Mouse (Mus musculus): ENCODE measurements around the gene Mak. TPM values are rescaled to one million over a fixed set of nuclear protein-coding genes. Genes with fewer than 3 reads are reported as not detected.
"Not testable (repeated sequence)": the region's sequence is repeated elsewhere in the genome, so short reads cannot be mapped to it uniquely, and the experiment has no call there.

The Mak gene
- polyA plus RNA-seq, 1 experiment from 2014 or later: 2.9 TPM

DNA sequence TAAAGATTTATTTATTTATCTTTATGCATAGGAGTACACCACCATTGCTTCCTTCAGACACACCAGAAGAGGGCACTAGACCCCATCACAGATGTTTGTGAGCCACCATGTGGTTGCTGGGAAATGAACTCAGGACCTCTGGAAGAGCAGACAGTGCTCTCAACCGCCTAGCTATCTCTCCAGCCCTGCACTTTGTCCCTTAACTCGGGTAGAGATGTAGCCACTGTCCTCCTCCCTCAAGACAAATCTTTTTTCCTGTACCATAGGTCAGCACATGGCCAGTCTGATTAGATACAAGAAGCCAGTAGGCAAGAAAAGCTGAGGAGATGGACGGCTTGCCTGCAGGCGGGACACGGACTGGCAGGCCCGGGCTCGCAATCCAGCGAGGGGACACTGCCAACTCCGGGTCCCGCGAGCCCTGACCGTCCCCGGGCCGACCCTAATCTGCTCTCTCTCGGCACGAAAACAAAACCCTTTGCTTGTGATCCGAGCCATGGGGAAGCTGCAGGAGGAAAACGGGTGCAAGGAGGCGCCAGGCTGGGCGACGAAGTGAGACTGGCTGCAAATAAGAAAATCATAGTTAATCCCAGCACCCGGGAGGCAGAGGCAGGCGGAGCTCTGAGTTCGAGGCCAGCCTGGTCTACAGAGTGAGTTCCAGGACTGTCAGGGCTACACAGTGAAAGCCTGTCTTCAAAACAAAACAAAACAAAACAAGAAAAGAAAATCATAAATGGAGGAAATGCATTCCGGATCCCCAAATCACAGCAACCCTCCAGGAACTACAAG lies 79.2 kb downstream of the Mak start:
- peak overlapping the region; percentile 82 for H3K4me2 ChIP-seq (ENCODE audit: low read depth, low read length)
- ATAC-seq (ENCODE audit: low read depth): peak; percentile 31
- no peaks in the 10 kb centered on the region for H3K9me3 ChIP-seq (ENCODE audit: control insufficient read depth, low read length)
- peak overlapping the region; percentile 82 for H3K4me3 ChIP-seq (ENCODE audit: low read depth, low read length)
- no peak for DNase-seq (ENCODE audit: low spot score)
- peak overlapping the region; percentile 93 for H3K9ac ChIP-seq (ENCODE audit: low read depth, low read length)
- 0% methylated on average over 25 of the region's 25 CpGs for WGBS
- no peaks in the 10 kb centered on the region for H3K27me3 ChIP-seq (replicated peaks; ENCODE audit: control insufficient read depth, insufficient read depth, low read length)
- H3K4me1 ChIP-seq (ENCODE audit: control insufficient read depth, insufficient read depth, low read length): peaks cover 13% of the 10 kb centered on the region
- H3K36me3 ChIP-seq (ENCODE audit: control insufficient read depth, insufficient read depth, low read length): peaks cover 10% of the 10 kb centered on the region; the same call in 1 of the 2 replicates
- peak overlapping the region; percentile 99 for H3K27ac ChIP-seq (replicated peaks; ENCODE audit: low read depth, low read length)

DNA sequence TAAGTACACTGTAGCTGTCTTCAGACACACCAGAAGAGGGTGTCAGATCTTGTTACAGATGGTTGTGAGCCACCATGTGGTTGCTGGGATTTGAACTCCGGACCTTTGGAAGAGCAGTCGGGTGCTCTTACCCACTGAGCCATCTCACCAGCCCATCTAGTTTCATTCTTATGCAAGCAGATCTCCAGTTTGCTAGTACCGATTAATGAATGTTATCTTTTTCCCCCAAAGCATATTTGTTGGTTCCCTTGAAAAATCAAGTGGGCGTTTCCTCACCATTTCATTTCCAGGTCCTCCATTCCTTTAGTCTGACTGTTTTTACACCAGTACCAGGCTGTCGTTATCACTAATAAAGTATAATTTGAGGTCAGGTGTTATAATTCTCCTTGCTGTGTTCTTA lies 81.0 kb downstream of the Mak start:
- H3K27me3 ChIP-seq (replicated peaks; ENCODE audit: control insufficient read depth, insufficient read depth, low read length); DNase-seq (ENCODE audit: low spot score); H3K36me3 ChIP-seq (ENCODE audit: control insufficient read depth, insufficient read depth, low read length); H3K9me3 ChIP-seq (ENCODE audit: control insufficient read depth, low read length); H3K27ac ChIP-seq (replicated peaks; ENCODE audit: low read depth, low read length); H3K4me3 ChIP-seq (ENCODE audit: low read depth, low read length); H3K9ac ChIP-seq (ENCODE audit: low read depth, low read length); H3K4me2 ChIP-seq (ENCODE audit: low read depth, low read length); ATAC-seq (ENCODE audit: low read depth): not testable (repeated sequence)
- H3K4me1 ChIP-seq (ENCODE audit: control insufficient read depth, insufficient read depth, low read length): peaks cover 13% of the 10 kb centered on the region
- WGBS: 89% methylated on average over 5 of the region's 5 CpGs

DNA sequence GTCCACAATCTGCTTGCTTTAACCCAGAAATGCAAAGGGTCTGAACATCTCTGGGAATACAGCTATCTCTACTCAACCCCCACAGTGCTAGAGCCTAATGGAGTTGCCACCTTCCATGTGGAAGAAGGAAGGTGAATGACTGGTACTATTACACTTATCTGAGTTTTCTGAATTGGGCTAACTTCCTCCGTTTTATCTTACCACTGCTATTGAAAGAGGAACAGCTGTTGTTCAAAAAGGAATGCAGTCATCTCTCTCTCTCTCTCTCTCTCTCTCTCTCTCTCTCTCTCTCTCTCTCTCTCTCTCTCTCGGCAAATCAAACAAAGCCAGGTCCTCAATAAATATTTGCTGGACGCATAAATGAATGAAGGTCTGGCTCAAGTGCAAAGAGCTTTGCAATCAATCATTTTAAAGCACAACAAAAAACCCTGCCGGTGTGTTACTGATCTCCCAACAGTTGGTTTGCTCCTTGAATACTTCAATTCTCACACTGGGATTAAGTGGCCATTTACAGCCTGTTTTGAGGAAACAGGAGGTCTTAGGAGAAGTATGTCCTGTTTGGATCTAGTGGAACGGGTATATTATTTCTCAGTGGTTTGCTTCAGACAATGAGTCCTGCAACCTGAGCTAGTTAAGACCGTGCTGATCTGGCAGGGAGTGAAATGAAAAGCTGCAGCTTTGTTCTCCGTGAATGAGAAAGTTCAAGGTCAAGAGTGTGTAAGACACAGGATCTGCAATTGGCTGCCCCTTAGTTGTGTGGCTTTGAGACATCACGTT lies 84.8 kb downstream of the Mak start:
- DNase-seq (ENCODE audit: low spot score): peak; percentile 84
- no peaks in the 10 kb centered on the region for H3K27me3 ChIP-seq (replicated peaks; ENCODE audit: control insufficient read depth, insufficient read depth, low read length)
- peak; percentile 93 for ATAC-seq (ENCODE audit: low read depth)
- peaks cover 2% of the 10 kb centered on the region for H3K4me1 ChIP-seq (ENCODE audit: control insufficient read depth, insufficient read depth, low read length)
- WGBS: 36% methylated on average over 8 of the region's 8 CpGs
- H3K4me2 ChIP-seq (ENCODE audit: low read depth, low read length): no peak overlapping the region
- H3K27ac ChIP-seq (replicated peaks; ENCODE audit: low read depth, low read length): no peak overlapping the region
- H3K9ac ChIP-seq (ENCODE audit: low read depth, low read length): no peak overlapping the region
- no peak overlapping the region for H3K4me3 ChIP-seq (ENCODE audit: low read depth, low read length)
- no peaks in the 10 kb centered on the region for H3K9me3 ChIP-seq (ENCODE audit: control insufficient read depth, low read length)
- H3K36me3 ChIP-seq (ENCODE audit: control insufficient read depth, insufficient read depth, low read length): no peaks in the 10 kb centered on the region

DNA sequence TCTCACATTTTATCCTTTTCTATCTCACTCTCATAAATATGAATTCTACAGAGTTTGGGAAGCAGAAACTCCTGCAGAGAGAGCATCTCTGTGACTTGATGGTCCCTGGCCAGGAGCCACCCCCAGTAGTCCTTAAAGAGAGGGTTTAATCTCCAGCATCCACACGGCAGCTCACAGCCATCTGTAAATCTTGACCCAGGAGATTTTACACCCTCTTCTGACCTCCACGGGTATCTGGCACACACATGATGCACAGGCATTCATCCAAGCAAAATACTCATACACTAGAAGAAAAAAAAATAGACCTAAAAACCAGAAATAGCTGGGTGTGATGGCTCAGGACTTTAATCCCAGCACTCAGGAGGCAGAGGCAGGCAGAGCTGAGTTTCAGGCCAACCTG lies 91.1 kb downstream of the Mak start:
- DNase-seq (ENCODE audit: low spot score) (no peak), ATAC-seq (ENCODE audit: low read depth) (no peak)
- Histone ChIP-seq H3K9me3 (ENCODE audit: control insufficient read depth, low read length) (no peaks in the 10 kb centered on the region), H3K4me2 (ENCODE audit: low read depth, low read length) (no peak overlapping the region), H3K4me3 (ENCODE audit: low read depth, low read length) (no peak overlapping the region), H3K4me1 (ENCODE audit: control insufficient read depth, insufficient read depth, low read length) (no peaks in the 10 kb centered on the region), H3K36me3 (ENCODE audit: control insufficient read depth, insufficient read depth, low read length) (no peaks in the 10 kb centered on the region), H3K27ac (replicated peaks; ENCODE audit: low read depth, low read length) (no peak overlapping the region), H3K9ac (ENCODE audit: low read depth, low read length) (no peak overlapping the region), H3K27me3 (replicated peaks; ENCODE audit: control insufficient read depth, insufficient read depth, low read length) (no peaks in the 10 kb centered on the region)
- WGBS: 48% methylated on average over 2 of the region's 2 CpGs

DNA sequence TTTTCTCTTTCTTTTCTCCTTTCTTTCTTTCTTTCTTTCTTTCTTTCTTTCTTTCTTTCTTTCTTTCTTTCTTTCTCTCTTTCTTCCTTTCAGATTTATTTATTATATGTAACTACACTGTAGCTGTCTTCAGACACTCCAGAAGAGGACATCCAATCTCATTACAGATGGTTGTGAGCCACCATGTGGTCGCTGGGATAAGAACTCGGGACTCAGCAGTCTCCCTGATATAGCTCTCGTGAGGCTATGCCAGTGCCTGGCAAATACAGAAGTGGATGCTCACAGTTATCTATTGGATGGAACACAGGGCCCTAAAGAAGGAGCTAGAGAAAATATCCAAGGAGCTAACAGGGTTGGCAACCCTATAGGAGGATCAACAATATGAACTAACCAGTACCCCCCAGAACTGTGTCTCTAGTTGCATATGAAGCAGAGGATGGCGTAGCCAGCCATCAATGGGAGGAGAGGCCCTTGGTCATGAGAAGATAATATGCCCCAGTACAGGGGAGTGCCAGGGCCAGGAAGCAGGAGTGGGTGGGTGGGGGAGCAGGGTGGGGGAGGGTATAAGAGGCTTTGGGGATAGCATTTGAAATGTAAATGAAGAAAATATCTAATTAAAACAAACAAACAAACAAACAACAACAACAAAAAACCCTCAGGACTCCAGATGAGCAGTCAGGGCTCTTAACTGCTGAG lies 91.8 kb downstream of the Mak start:
- H3K27me3 ChIP-seq (replicated peaks; ENCODE audit: control insufficient read depth, insufficient read depth, low read length); DNase-seq (ENCODE audit: low spot score); H3K36me3 ChIP-seq (ENCODE audit: control insufficient read depth, insufficient read depth, low read length); H3K4me2 ChIP-seq (ENCODE audit: low read depth, low read length); H3K9ac ChIP-seq (ENCODE audit: low read depth, low read length); H3K4me1 ChIP-seq (ENCODE audit: control insufficient read depth, insufficient read depth, low read length); ATAC-seq (ENCODE audit: low read depth); H3K27ac ChIP-seq (replicated peaks; ENCODE audit: low read depth, low read length); H3K9me3 ChIP-seq (ENCODE audit: control insufficient read depth, low read length); H3K4me3 ChIP-seq (ENCODE audit: low read depth, low read length): not testable (repeated sequence)
- WGBS: 62% methylated on average over 4 of the region's 4 CpGs

DNA sequence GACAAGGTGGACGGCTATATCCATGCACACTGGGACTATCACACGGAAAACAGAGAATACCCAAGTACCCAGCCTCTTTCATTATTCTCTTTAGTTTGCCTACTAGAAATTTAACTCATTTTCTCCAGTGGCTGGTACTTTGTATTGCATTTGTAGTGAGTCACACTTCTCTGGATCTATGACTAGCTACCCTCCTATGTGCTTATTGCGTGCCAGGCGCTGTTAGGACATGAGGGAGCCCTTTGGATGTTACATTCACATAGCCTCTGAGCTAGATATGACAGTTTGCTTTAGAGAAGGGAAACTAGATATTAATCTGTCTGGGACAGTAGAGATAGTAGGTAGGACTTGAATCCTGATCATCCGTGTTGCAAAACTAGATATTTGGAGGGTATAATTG lies 93.4 kb downstream of the Mak start:
- Histone ChIP-seq H3K27me3 (replicated peaks; ENCODE audit: control insufficient read depth, insufficient read depth, low read length) (no peaks in the 10 kb centered on the region), H3K9ac (ENCODE audit: low read depth, low read length) (no peak overlapping the region), H3K4me3 (ENCODE audit: low read depth, low read length) (no peak overlapping the region), H3K4me1 (ENCODE audit: control insufficient read depth, insufficient read depth, low read length) (no peaks in the 10 kb centered on the region), H3K27ac (replicated peaks; ENCODE audit: low read depth, low read length) (no peak overlapping the region), H3K4me2 (ENCODE audit: low read depth, low read length) (no peak overlapping the region), H3K9me3 (ENCODE audit: control insufficient read depth, low read length) (no peaks in the 10 kb centered on the region), H3K36me3 (ENCODE audit: control insufficient read depth, insufficient read depth, low read length) (no peaks in the 10 kb centered on the region)
- no peak for DNase-seq (ENCODE audit: low spot score)
- ATAC-seq (ENCODE audit: low read depth): no peak
- WGBS: 86% methylated on average over 5 of the region's 5 CpGs

DNA sequence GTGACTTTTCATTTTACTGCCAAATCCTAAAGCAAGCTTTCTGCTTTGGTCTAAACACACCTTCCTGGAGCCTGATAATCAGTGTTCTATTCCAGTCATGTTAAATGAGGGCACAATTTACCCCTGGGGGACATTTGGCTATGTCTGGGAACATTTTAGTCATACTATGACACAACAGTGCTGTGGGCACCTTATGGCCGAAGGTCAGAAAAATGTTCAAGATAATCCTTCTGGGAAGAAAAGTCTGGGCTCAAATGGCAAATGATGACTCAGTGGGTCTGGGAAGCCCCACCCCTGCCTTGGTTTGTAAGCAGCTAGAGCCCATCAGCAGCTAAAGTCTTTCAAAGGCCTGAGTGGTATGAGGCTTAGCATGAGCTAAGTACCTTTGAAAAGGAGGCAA lies 96.7 kb downstream of the Mak start:
- H3K27me3 ChIP-seq (replicated peaks; ENCODE audit: control insufficient read depth, insufficient read depth, low read length): no peaks in the 10 kb centered on the region
- H3K9me3 ChIP-seq (ENCODE audit: control insufficient read depth, low read length): no peaks in the 10 kb centered on the region
- ATAC-seq (ENCODE audit: low read depth): no peak
- H3K4me2 ChIP-seq (ENCODE audit: low read depth, low read length): no peak overlapping the region
- no peaks in the 10 kb centered on the region for H3K36me3 ChIP-seq (ENCODE audit: control insufficient read depth, insufficient read depth, low read length)
- H3K4me3 ChIP-seq (ENCODE audit: low read depth, low read length): no peak overlapping the region
- no peaks in the 10 kb centered on the region for H3K4me1 ChIP-seq (ENCODE audit: control insufficient read depth, insufficient read depth, low read length)
- no peak overlapping the region for H3K27ac ChIP-seq (replicated peaks; ENCODE audit: low read depth, low read length)
- no peak for DNase-seq (ENCODE audit: low spot score)
- no peak overlapping the region for H3K9ac ChIP-seq (ENCODE audit: low read depth, low read length)
- 71% methylated on average over 1 of the region's 1 CpGs for WGBS

DNA sequence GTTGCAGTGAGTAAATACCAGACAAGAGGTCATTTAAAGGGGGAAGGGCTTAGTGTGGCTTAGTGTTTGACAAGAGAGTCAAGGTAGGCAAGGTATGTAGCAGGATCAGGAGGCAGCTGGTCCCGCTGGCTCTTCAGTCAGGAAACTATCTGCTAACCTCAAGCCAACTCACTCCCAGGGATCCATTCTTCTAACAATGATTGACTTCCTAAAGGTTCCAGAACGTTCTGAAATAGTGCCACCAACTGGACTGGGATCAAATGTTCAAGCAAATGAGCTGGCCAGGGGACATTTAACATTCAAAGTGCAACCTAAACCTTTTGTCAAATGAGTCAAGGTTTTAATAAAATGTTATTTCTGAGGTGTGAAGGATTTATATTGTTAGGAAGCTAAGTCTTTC lies 100.2 kb downstream of the Mak start:
- WGBS: 48% methylated on average over 2 of the region's 2 CpGs
- Histone ChIP-seq H3K27ac (replicated peaks; ENCODE audit: low read depth, low read length) (no peak overlapping the region), H3K36me3 (ENCODE audit: control insufficient read depth, insufficient read depth, low read length) (no peaks in the 10 kb centered on the region), H3K9ac (ENCODE audit: low read depth, low read length) (no peak overlapping the region), H3K27me3 (replicated peaks; ENCODE audit: control insufficient read depth, insufficient read depth, low read length) (no peaks in the 10 kb centered on the region), H3K4me1 (ENCODE audit: control insufficient read depth, insufficient read depth, low read length) (no peaks in the 10 kb centered on the region), H3K4me2 (ENCODE audit: low read depth, low read length) (no peak overlapping the region), H3K4me3 (ENCODE audit: low read depth, low read length) (no peak overlapping the region), H3K9me3 (ENCODE audit: control insufficient read depth, low read length) (no peaks in the 10 kb centered on the region)
- ATAC-seq (ENCODE audit: low read depth): no peak
- DNase-seq (ENCODE audit: low spot score): no peak

Data from embryonic facial prominence, embryonic 14.5 days (tissue).